9 mouse cellular contexts compared by ENCODE assay signal in the genomic region with DNA sequence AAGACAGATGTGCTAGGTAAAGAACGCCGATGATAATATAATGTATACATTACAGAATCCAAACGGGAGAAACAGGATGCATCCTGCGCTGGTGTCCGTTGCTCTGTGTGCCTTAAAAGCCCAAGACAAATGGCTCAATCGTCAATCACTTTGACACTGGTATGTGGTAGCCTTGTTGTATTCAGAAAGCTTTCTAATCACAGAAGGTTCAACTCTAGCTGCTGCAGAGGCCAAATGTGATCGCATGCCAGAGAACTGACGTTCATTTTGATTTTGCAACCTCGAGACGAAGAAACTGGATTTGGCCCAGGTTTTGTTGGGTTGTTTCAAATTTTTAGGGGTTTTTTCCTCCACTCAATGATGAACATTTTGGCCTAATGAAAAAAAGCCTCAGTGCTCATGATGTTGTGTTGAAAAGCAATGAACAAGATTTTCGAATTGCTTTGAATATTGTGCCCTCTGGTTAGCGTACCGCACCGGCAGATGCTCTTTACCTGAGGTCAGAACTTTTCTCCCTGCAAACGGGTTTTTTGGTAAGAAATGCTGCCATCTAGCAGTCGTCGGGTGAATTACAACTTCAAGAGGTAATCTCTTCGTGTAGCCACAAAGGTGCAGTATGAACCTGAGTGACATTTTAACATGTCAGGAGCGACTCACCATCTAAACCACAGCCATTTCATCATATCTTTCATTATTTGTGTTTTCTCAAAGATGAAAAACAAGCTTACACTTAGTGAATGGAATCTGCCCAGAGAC. TPM values are rescaled to one million over a fixed set of nuclear protein-coding genes. Genes with fewer than 3 reads are reported as not detected.
DNase-seq lines count a peak whose midpoint lies in the region; ATAC-seq and TF ChIP-seq lines count a peak whose summit lies in the region.
"Had no signal": no experiment of that assay in that cellular context is flagged by ENCODE, and none has a peak within 500 bp of the region (broad histone marks: within the 10 kb centered on the region; RNA-seq: fewer than 3 reads in every experiment).

No protein-coding gene starts in this region.

- 59% methylated on average over 19 of the region's 19 CpGs for WGBS in midbrain, embryonic 10.5 days
- WGBS in midbrain, embryonic 13.5 days, result 59% methylated on average over 19 of the region's 19 CpGs
- WGBS in embryonic facial prominence, embryonic 10.5 days, result 47% methylated on average over 19 of the region's 19 CpGs
- WGBS in intestine, postnatal 0 days, result 19% methylated on average over 19 of the region's 19 CpGs
- WGBS in lung, embryonic 14.5 days, result 10% methylated on average over 19 of the region's 19 CpGs

- H3K9me3 ChIP-seq in midbrain, embryonic 10.5 days (replicated peaks), result no peaks in the 10 kb centered on the region
- H3K9me3 ChIP-seq in midbrain, embryonic 13.5 days, result peaks cover 3% of the 10 kb centered on the region; the same call in 1 of the 2 replicates
- no peaks in the 10 kb centered on the region for H3K9me3 ChIP-seq in embryonic facial prominence, embryonic 10.5 days
- no peaks in the 10 kb centered on the region for H3K9me3 ChIP-seq in intestine, postnatal 0 days (ENCODE audit: control insufficient read depth)
- H3K9me3 ChIP-seq in lung, embryonic 14.5 days (ENCODE audit: low read depth, low read length), result no peaks in the 10 kb centered on the region
- H3K9me3 ChIP-seq: neural tube, embryonic 13.5 days had no signal

- H3K4me2 ChIP-seq in midbrain, embryonic 13.5 days (replicated peaks), result no peak overlapping the region
- no peak overlapping the region for H3K4me2 ChIP-seq in intestine, postnatal 0 days (replicated peaks; ENCODE audit: low read depth)
- no peak overlapping the region; the same call in 1 of the 2 replicates for H3K4me2 ChIP-seq in lung, embryonic 14.5 days
- H3K4me2 ChIP-seq: neural tube, embryonic 13.5 days had no signal

- no peaks in the 10 kb centered on the region for H3K36me3 ChIP-seq in midbrain, embryonic 10.5 days
- no peaks in the 10 kb centered on the region for H3K36me3 ChIP-seq in midbrain, embryonic 13.5 days
- H3K36me3 ChIP-seq in embryonic facial prominence, embryonic 10.5 days (replicated peaks), result no peaks in the 10 kb centered on the region
- H3K36me3 ChIP-seq in intestine, postnatal 0 days (ENCODE audit: control insufficient read depth, insufficient read depth), result no peaks in the 10 kb centered on the region
- no peaks in the 10 kb centered on the region for H3K36me3 ChIP-seq in lung, embryonic 14.5 days (ENCODE audit: insufficient read depth)
- H3K36me3 ChIP-seq: neural tube, embryonic 13.5 days had no signal

- H3K27ac ChIP-seq in midbrain, embryonic 10.5 days (replicated peaks), result no peak overlapping the region
- H3K27ac ChIP-seq in midbrain, embryonic 13.5 days, result no peak overlapping the region
- no peak overlapping the region for H3K27ac ChIP-seq in embryonic facial prominence, embryonic 10.5 days (replicated peaks)
- H3K27ac ChIP-seq in intestine, postnatal 0 days (ENCODE audit: low read depth, low read length), result no peak overlapping the region
- H3K27ac ChIP-seq in lung, embryonic 14.5 days (ENCODE audit: low read depth), result no peak overlapping the region
- H3K27ac ChIP-seq: neural tube, embryonic 13.5 days had no signal

- no peak overlapping the region for H3K4me3 ChIP-seq in midbrain, embryonic 10.5 days
- H3K4me3 ChIP-seq in midbrain, embryonic 13.5 days (replicated peaks), result no peak overlapping the region
- H3K4me3 ChIP-seq in embryonic facial prominence, embryonic 10.5 days, result no peak overlapping the region
- H3K4me3 ChIP-seq in intestine, postnatal 0 days (ENCODE audit: low read depth, low read length), result no peak overlapping the region
- no peak overlapping the region for H3K4me3 ChIP-seq in lung, embryonic 14.5 days (ENCODE audit: low read depth, low read length)
- H3K4me3 ChIP-seq: neural tube, embryonic 13.5 days had no signal

- H3K4me1 ChIP-seq in midbrain, embryonic 10.5 days, result no peaks in the 10 kb centered on the region
- H3K4me1 ChIP-seq in midbrain, embryonic 13.5 days (replicated peaks), result no peaks in the 10 kb centered on the region
- H3K4me1 ChIP-seq in embryonic facial prominence, embryonic 10.5 days, result 0 out of 2 replicates have a peak, but pooled peaks cover 2% of the 10 kb centered on the region
- H3K4me1 ChIP-seq in intestine, postnatal 0 days (replicated peaks; ENCODE audit: control insufficient read depth, insufficient read depth, low read length), result no peaks in the 10 kb centered on the region
- H3K4me1 ChIP-seq in lung, embryonic 14.5 days (ENCODE audit: insufficient read depth), result no peaks in the 10 kb centered on the region
- H3K4me1 ChIP-seq: neural tube, embryonic 13.5 days had no signal

- no peak overlapping the region for H3K9ac ChIP-seq in midbrain, embryonic 13.5 days (replicated peaks)
- no peak overlapping the region for H3K9ac ChIP-seq in intestine, postnatal 0 days (ENCODE audit: low read depth, low read length)
- no peak overlapping the region for H3K9ac ChIP-seq in lung, embryonic 14.5 days
- H3K9ac ChIP-seq: neural tube, embryonic 13.5 days had no signal

- no peak for ATAC-seq in midbrain, embryonic 13.5 days
- ATAC-seq in intestine, postnatal 0 days, result peak; percentile 28; the same call in 1 of the 2 replicates
- peak; percentile 63; the same call in 1 of the 2 replicates for ATAC-seq in lung, embryonic 14.5 days (ENCODE audit: insufficient read depth)
- ATAC-seq in megakaryocyte, adult 5-6 weeks (ENCODE audit: poor library complexity, severe bottlenecking), result no peak

- no peaks in the 10 kb centered on the region for H3K27me3 ChIP-seq in midbrain, embryonic 10.5 days (ENCODE audit: low read depth, poor library complexity, severe bottlenecking)
- H3K27me3 ChIP-seq in midbrain, embryonic 13.5 days, result no peaks in the 10 kb centered on the region
- no peaks in the 10 kb centered on the region for H3K27me3 ChIP-seq in embryonic facial prominence, embryonic 10.5 days (replicated peaks; ENCODE audit: low read depth, poor library complexity, severe bottlenecking)
- H3K27me3 ChIP-seq in intestine, postnatal 0 days (replicated peaks; ENCODE audit: control insufficient read depth, insufficient read depth, low read length), result no peaks in the 10 kb centered on the region
- H3K27me3 ChIP-seq in lung, embryonic 14.5 days (ENCODE audit: insufficient read depth, low read length), result no peaks in the 10 kb centered on the region
- H3K27me3 ChIP-seq: neural tube, embryonic 13.5 days had no signal

- DNase-seq in midbrain, embryonic 10.5 days (ENCODE audit: low spot score), result peak; percentile 33
- DNase-seq in adrenal gland, postnatal 14 days, result peak; percentile 65
- DNase-seq in embryonic facial prominence, embryonic 10.5 days (ENCODE audit: low spot score), result peak; percentile 60
- DNase-seq in lung, embryonic 14.5 days, result peak; percentile 82
- peak; percentile 42 for DNase-seq in right cerebral cortex, postnatal 14 days

- peak; percentile 80 for TF ChIP-seq CTCF in intestine, postnatal 0 days (IDR thresholded peaks at IDR 0.05; ENCODE audit: low read depth)
- peak; percentile 68 for TF ChIP-seq CTCF in lung, embryonic 14.5 days (IDR thresholded peaks at IDR 0.05; ENCODE audit: low read depth)

RNA-seq across cellular contexts. Expression of gene Cxcl13, which starts 6.6 kb away (rescaled TPM):
- polyA plus RNA-seq in midbrain, embryonic 10.5 days (2016; fragmentation: Nextera tagmentation; extraction: Ambion mirVana), result 0.20 TPM in 1 of 2 replicates, not detected in the other
- not detected in 2 replicates for polyA plus RNA-seq in midbrain, embryonic 13.5 days (2015; fragmentation: Nextera tagmentation; extraction: Ambion mirVana)
- 1.4 and 15.9 TPM in 2 replicates for total RNA-seq in adrenal gland, postnatal 14 days (2021)
- 4.7 and 6.2 TPM in 2 replicates for polyA plus RNA-seq in embryonic facial prominence, embryonic 10.5 days (2016; fragmentation: Nextera tagmentation; extraction: Ambion mirVana)
- 17.0 and 20.1 TPM in 2 replicates for polyA plus RNA-seq in intestine, postnatal 0 days (2015; fragmentation: Nextera tagmentation; extraction: Ambion mirVana)
- 2.4 and 2.7 TPM in 2 replicates for polyA plus RNA-seq in lung, embryonic 14.5 days (2014; fragmentation: Nextera tagmentation; extraction: Ambion mirVana)
- total RNA-seq in megakaryocyte, adult 5-6 weeks (2015), result not detected in 2 replicates
- not detected in 2 replicates for total RNA-seq in megakaryocyte, adult 5-6 weeks (2017)

Comparison
In these comparisons a context has a peak if more than half of its experiments do, and no peak if none do; other contexts are left out.
1. ATAC-seq: peak in intestine, postnatal 0 days (single experiment) and lung, embryonic 14.5 days (single experiment); none in midbrain, embryonic 13.5 days (single experiment) and megakaryocyte, adult 5-6 weeks (single experiment).
2. Peak in every context shown above with its lines, with median percentiles within 50 percentile points of each other: DNase-seq.